ENCODE assay signal across 11 mouse cellular contexts in genomic region chr2:90554806-90555205, GRCm38 (mm10).
"Had no signal": no experiment of that assay in that cellular context is flagged by ENCODE, and none has a peak within 500 bp of the region (broad histone marks: within the 10 kb centered on the region; RNA-seq: fewer than 3 reads in every experiment).

No protein-coding gene starts in this region.

- H3K4me1 ChIP-seq: limb, embryonic 12.5 days had no signal

- H3K27me3 ChIP-seq: limb, embryonic 12.5 days; lung, embryonic 15.5 days; neural tube, embryonic 12.5 days had no signal

- H3K4me3 ChIP-seq: limb, embryonic 12.5 days; lung, embryonic 15.5 days; midbrain, embryonic 10.5 days; myocyte; neural tube, embryonic 12.5 days had no signal

- H3K27ac ChIP-seq: limb, embryonic 12.5 days; liver, embryonic 14.5 days; lung, embryonic 15.5 days; midbrain, embryonic 10.5 days; neural tube, embryonic 12.5 days; stomach, postnatal 0 days had no signal

- H3K36me3 ChIP-seq: limb, embryonic 12.5 days; lung, embryonic 15.5 days; midbrain, embryonic 10.5 days; neural tube, embryonic 12.5 days had no signal

- H3K4me2 ChIP-seq: limb, embryonic 12.5 days; lung, embryonic 15.5 days; neural tube, embryonic 12.5 days had no signal

- H3K9ac ChIP-seq: limb, embryonic 12.5 days; liver, embryonic 14.5 days; lung, embryonic 15.5 days; neural tube, embryonic 12.5 days had no signal

- DNase-seq: kidney, adult 9 months; kidney, postnatal 36 days; midbrain, embryonic 14.5 days; thymus, postnatal 4 days had no signal

- H3K9me3 ChIP-seq: limb, embryonic 12.5 days; lung, embryonic 15.5 days; midbrain, embryonic 10.5 days; neural tube, embryonic 12.5 days had no signal
